Mouse (Mus musculus): ENCODE results near the gene Lrp3.
A peak's percentile ranks its signal among the peaks of the same experiment; 100 is the strongest.

Lrp3 gene

DNA sequence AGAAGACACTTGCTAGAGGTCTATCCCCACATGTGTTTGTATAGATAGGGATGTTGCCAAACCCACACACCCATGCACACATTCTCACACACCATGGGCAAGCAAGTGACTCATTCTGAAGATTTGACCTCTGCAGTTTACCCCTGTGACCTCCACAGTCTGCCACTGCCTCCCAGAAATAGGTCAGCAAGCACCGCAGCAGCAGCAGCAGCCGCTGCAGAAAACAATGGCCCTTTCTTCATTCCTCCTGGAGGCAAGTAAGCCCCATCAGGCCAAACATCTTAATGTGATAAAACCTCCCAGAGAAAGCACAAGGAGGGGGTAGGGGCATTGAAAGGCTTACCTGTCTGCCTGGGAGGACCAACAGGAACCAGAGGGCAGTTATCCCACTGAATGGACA is 24.0 kb downstream of the Lrp3 start:
- DNase-seq (ENCODE audit: low read depth, low spot score), result peak; percentile 9

DNA sequence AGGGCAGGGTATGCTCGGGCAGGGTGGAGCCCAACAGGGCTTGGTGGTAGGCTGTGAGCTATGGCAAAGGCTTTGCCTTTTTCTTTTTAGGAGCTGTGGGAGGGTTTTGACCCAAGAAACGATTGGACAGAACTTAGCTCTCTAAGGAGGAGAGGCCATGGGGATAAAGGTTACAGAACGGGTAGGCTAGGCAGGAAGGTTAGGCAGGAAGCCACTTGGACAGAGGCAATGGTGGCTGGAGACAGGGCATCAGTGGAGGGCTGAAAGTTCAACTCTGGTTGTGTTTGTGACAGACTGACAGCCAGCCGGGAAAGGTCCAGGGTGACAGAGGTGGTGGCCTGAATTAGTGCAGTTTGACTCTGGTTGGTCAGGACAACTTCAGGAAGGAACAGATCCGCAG is 25.6 kb downstream of the Lrp3 start:
- DNase-seq (ENCODE audit: low read depth, low spot score), result no peak

DNA sequence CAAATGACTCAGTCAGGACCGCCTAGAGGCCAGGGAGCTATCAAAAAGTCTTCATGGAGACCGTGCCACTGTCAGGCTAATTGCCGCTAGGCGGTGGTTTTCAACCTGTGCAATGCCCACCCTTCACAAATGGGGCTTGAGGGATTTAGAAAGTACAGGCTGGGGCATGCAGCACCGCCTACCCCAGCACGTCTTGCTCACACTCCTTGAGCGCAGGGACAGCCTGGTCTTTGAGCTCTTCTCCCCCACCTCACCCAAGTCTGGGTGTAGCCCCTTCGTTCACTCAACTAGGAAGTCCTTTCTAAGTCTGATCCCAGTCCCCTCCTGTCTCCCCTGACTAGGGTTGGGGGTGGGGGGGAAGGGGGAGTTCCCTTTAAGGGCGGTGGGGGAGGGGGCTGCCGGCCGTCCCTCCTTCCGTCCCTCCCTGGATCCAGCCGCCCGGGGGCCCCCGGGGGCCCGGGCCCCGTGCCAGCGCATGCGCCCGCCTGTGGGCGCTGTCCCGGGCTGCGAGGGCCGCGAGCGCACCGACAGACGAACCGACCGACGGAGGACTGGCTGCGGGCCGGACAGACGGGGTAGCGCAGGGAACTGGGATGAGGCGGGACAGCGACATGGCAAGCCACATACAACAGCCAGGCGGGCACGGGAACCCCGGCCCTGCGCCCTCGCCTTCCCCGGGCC is 29.3 kb downstream of the Lrp3 start, which contains the start of gene Slc7a10:
TSS of gene Slc7a10 (plus strand) at position 497 of the 681 bp plus-strand sequence.
- DNase-seq (ENCODE audit: low read depth, low spot score), result no peak

DNA sequence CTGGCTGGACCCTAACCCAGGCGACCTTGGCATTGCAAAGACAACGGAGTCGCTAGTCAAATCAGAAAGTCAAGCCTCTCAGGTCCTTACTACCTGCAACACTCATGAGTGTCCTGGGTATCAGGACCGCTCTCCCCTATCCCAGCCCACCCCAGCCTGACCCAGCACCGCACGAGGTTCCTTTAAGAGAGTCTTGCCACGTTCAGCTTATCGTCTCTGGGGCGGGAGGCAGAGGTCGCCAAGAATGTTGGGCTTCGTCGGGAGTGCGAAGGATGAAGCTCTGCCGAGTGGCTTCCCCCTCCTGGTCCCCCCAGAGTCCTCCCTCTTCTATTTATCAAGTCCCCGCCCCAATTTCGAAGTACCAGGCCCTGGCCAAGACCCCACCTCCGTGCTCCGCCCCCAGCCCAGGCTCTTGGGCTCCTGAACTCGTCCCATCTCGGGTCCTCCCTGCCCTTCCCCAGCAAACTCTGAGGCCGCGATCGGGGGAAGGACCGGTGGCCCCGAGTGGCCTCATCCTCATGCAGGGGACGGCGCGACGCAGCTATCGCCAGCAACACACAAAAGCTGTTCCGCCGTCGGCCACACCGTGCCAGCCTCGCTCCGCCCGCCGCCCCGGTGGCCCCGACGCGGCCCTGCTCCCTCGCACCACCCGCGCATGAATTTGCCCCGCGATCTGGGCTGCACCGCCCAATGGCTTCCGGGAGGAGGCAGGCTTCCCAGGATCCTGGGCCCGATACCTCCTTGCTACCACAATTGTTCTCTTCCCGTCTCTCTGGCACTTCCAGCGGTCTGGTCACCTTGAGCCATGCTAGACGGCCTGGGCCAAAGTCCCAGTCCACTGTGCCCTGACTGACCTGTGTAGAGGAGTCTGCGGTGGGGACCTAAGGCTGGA is 30.2 kb downstream of the Lrp3 start:
- no peak for DNase-seq (ENCODE audit: low read depth, low spot score)

DNA sequence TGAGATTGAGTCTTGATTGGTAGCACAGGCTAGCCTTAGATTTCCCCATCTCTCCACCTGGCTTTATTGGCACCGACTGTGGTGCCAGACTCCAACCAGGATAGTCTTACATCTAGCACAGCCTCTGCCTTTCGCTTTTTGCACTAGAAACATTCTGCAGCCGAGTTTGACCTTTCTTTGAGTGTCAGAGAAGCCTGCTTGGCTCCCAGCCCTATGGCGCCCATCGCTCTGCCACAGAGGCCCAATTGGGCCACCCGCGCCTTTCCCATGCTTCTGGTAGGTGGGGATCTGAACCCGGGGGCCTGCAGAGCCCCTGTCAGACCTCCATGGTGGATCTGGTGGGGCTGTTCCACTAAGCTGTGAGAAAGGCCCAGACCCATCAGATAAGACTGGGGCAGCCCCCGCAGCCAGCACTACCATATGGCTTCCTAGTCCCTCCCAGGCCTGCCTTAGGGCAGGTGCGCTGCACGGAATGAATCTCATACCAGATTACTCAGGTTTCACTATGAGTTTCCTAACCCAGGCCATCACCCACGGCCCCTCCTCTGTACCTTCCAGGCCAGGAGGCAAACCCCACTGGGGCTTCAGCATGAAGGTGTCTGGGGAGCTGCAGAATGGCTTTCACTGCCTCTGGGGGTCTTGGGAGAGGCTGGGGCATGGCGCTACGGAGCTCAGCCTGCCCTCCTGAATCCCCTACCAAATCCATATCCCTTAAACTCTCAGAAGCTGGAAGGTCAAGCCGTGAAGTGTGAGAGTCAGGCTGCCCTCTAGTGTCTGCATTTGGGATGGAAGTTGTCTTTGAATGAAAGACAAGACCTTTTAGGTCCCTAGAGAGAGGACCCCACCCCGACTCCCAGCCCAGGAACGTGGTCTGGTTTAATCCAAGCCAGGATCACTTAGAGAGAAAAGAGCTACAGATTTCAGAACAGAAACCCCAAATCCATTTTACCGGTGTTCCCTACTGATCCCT is 38.6 kb downstream of the Lrp3 start:
- peak; percentile 50 for DNase-seq (ENCODE audit: low read depth, low spot score)

DNA sequence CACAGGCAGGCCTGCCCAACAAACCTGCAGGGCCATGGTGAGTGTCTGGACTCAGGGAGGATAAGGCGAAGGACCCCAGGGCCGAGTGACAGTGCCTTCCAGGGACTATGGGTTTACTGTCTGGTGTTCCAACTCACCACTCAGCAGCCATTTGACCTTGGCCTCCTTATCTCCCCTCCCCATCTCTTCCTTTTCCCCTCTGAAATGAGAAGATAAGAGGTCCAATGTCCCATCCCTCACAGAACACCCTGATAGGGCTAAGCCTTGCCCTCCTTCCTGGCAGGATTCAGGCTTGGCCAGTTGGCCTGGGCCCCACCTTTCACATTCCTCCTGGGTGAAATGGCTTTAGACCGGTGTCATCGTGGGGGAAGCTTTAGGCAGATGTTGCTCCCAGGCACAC is 39.8 kb downstream of the Lrp3 start:
- DNase-seq (ENCODE audit: low read depth, low spot score), result no peak

DNA sequence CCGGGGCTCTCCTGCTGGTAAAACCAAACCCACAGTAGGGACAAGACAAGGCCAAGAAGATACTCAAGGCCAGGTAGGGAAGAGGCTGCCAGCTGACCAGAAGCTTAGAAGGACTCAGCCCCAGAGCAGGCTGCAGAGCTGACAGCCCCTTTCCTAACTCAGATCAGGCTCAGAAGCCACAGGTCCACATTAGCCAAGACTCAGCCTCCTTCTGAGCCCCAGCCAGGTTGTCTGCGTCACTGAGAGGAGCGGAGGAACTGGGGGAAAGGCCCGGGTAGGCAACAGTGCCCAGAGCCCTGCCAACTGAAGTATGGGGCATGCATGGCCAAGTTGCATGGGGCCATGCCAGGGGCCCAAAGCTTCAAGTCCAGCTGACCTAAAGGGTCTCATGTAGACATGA is 42.8 kb downstream of the Lrp3 start:
- DNase-seq (ENCODE audit: low read depth, low spot score), result peak; percentile 5

DNA sequence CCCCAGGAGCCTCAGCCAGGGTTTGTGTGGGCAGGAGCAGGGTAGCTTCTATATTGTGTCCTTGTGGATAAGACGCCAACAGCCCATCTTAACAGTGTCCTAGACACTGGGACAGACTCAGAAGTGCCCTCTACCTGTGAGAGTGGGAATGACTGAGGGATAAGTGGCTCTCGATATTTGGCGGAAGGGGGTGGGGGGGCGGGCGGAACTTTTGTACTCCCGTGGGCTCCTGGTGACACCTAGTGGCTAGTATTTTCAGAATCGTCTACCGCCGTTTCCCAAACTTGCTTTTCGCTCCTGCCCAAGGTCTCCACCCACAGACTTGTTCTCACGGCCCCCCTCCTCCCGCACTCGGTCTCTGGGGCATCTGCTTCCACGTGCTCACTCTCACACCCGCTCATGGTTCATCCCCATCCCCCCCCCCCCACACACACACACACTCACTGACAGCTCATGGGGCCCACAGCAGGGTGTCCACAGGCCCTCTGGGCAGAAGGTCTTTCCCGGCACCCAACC is 43.4 kb downstream of the Lrp3 start:
- DNase-seq (ENCODE audit: low read depth, low spot score), result peak; percentile 91

DNA sequence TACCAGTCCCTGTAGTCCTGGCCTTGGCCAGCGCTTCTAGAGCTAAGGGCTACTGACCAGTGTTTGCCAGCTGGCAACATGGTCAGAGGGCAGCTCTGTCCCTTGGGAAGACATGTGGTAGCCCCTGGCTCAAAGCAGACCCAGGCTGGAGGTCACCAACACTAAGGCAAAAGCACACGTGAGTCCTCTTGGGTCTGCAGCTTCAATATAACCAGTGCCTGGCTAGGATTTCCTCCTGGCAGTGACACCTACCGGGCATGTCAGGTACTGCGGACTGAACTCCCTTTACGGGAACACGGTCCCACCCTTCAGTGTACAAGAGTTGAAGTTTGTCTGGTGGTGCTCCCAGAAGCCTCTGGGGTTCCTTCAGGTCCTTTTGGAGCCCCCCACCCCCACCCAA is 46.0 kb downstream of the Lrp3 start:
- DNase-seq (ENCODE audit: low read depth, low spot score), result peak; percentile 82

DNA sequence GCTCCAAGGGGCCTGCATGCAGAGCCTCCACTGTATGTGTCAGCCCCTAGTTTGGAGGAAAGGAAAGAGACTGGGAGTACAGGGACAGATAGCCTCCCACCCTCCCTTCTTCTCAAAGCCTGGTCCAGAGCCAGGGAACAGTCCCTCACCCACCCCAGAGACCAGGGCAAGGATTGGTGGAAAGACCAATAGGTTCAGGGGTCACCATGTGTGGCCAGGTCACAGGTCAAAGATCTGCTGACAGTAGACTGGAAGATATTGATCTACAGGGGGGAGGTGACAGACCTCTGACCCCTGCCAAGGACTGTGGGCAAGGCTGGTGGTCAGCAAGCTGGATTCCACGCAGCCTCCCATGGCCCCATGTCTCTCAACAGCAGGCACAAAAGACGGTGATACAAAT is 47.4 kb downstream of the Lrp3 start:
- no peak for DNase-seq (ENCODE audit: low read depth, low spot score)

DNA sequence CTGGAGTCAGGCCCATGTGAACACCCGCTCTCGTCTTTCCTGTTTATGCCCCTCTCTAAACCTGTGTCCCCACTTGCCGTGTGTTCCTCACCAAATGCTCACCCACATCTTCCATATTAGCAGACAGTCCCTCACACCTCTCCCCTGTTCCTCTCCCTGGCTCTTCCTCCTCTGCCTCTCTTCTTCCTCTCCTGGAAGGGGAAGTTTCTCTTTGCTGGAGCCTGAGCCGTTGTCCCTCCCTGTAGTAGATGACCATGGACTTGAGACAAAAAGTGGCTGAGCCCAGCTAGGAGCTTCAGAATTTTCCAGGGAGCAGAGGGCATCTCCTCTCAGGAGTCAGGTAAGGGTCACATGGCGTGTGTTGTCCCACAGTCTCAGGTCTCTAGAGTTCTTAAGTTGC is 48.3 kb downstream of the Lrp3 start:
- no peak for DNase-seq (ENCODE audit: low read depth, low spot score)

DNA sequence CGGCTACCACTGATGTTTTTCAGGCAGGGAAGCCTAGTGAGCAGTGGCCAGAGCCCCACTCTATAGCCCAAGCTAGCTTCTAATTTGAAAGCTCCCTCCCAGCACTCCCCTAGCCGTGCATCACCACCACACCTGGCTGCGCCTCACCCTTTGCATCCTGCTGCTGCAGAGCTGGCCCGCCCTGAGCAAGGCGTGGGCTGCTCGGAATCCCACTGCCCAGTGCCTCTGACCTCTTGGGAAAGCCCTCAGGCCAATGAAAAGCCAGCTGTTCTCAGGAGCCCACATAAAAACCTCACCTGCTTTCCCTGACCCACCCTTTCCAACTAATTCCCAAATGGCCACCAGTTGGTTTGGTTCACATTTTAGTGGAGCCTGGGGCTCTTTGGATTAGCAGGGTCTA is 51.2 kb downstream of the Lrp3 start:
- no peak for DNase-seq (ENCODE audit: low read depth, low spot score)

DNA sequence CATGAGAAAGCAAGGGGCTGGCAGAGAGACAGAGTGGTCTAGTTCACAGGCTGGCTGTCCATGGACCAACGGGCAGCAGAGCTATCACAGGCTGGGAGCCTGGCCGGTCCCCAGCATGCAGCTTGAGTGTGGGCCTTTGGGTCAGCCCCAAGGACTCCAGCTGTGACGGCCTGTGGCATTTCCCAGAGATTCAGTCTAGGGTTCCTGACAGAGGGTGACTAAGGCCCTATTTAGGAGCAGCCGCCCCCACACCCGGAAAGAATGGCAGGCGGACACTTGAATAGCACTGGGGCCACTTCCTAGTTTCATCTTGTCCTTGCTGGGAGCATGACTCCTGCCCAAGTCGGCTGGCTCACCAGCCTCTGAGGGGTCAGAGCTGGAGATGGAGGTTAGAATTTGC is 51.7 kb downstream of the Lrp3 start:
- peak; percentile 15 for DNase-seq (ENCODE audit: low read depth, low spot score)

DNA sequence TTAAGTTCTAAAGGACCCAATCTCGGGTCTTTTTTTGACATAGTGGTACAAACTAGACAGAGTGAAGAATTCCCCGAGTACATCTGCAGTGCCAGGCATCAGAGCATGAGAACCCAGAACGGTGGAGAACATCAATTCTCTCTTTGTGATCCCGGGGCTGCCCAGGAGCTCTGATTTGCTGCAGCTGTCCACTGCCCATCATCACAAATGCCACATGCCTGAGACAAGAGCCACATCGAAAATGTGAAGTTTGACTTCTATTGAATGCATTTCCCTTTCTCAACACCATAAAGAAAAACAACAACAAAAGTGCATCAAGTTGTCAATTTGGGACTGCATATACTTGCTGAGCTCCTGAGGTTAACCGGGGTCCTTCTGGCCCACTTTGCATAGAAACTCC is 52.9 kb downstream of the Lrp3 start:
- DNase-seq (ENCODE audit: low read depth, low spot score), result no peak

DNA sequence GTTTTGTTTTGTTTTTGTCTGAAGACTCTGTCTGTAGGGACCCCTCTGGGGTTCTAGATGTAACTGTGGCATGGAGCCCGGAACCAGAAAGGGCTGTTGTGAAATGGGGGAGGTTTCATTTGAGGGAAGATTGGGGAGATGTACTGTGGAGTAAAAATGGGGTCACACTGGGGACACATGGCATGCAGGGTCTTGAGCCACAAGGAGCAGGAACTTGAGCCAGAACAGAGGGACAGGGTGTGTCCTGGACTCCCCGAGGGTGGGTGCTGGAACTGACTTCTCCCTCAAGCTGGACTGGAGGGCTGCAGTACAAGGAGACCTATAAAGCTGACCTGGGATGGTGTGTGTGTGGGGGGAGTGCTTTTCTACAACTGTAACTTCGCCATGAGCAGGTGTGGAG is 57.8 kb downstream of the Lrp3 start:
- DNase-seq (ENCODE audit: low read depth, low spot score), result no peak

DNA sequence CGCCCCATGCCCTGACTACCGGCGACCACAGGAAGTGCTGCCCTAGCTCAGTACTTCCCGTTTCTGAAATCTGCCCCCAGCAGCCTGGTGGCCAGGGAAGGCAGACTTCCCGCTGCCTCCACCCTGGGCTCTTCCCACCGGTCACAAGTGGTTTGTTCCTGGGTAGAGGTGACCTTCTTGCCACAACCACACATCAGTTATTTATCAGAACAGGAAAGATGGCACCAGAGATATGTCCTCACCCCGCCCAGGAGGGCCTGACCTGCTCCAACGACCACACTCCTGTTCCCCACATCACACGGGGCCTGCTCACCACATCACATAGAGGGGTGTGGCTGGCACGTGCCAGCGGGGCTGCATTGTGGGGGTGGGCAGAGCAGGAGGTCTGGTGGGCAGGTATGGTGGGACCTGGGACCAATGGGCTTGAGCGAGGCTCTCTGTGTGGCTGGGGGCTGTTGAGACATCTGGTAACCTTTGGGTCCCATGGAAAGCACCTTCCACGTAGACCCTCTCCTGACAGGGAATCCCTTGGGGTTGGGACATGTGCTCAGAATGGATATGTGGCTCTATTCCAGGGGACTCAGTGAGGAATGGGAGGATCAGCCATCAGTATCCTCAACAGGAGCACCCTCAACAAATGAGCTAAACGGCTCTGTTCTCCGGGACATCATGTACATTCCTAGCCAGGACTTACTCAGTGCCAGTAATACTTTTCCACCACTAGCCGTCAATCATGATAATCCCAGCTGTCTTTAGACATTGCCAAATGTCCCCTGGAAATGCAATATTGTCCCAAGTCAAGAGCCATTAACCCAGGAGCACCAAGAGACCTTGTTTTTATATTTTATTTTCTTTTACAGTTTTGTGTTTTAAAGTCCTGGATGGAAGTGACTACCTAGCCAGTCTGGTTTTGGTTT is 58.5 kb downstream of the Lrp3 start:
- no peak for DNase-seq (ENCODE audit: low read depth, low spot score)

DNA sequence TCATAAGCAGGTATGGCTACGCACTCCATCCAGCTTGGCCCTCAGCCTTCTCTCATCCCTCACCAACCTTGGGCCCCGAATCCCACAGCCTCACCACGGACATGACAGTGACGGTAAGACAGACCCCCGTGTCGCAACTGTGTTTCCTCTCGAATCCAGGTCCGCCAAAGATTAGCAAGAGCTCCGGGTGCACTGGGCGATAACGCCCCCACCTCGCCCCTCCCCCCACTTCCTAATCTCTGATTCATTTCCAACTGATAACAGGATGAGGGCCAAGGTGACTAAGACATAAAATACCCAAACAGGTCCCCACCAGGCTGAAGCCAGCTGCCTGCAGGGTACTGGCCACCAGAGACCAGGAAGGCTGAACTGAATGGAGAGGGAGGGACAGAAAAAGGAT is 60.8 kb downstream of the Lrp3 start:
- DNase-seq (ENCODE audit: low read depth, low spot score), result no peak

DNA sequence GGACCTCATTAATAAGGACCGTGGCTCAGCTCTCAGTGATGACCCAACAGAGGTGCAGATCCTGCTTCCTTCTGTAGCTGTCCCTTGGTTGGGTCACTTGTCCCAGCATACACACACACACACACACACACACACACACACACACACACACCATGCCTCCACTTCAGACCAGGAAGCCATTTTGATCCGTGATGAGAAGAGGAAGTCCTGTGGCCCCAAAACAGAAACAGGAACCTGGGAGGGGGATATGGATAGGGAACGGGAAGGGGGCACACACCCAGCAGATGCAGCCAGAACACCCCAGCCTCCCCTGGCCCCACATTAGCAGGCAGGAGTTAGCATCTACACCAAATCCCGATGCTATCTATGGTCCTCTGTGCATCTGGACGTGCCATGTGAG is 64.4 kb downstream of the Lrp3 start:
- no peak for DNase-seq (ENCODE audit: low read depth, low spot score)
